In genomic region chr6:128437288-128437687, GRCm38 (mm10) we compare ENCODE assay signal across 9 mouse cellular contexts. TPM values are rescaled to one million over a fixed set of nuclear protein-coding genes. Genes with fewer than 3 reads are reported as not detected.
DNase-seq lines count a peak whose midpoint lies in the region; ATAC-seq lines count a peak whose summit lies in the region.
"Had no signal": no experiment of that assay in that cellular context is flagged by ENCODE, and none has a peak within 500 bp of the region (broad histone marks: within the 10 kb centered on the region; RNA-seq: fewer than 3 reads in every experiment).

No protein-coding gene starts in this region.

- peaks cover 32% of the 10 kb centered on the region for H3K4me1 ChIP-seq in kidney, embryonic 15.5 days
- H3K4me1 ChIP-seq in hindbrain, embryonic 16.5 days (ENCODE audit: control insufficient read depth, insufficient read depth, low read depth, low read length) = peaks cover 17% of the 10 kb centered on the region
- H3K4me1 ChIP-seq in midbrain, embryonic 16.5 days (ENCODE audit: control insufficient read depth, insufficient read depth, low read length) = peaks cover 17% of the 10 kb centered on the region

- H3K36me3 ChIP-seq in kidney, embryonic 15.5 days = peaks cover 43% of the 10 kb centered on the region
- H3K36me3 ChIP-seq in hindbrain, embryonic 16.5 days (ENCODE audit: control insufficient read depth, insufficient read depth, low read length) = peaks cover 32% of the 10 kb centered on the region
- peaks cover 31% of the 10 kb centered on the region for H3K36me3 ChIP-seq in midbrain, embryonic 16.5 days (ENCODE audit: control insufficient read depth, insufficient read depth, low read length)

- 2% methylated on average over 10 of the region's 10 CpGs for WGBS in kidney, embryonic 15.5 days
- WGBS in hindbrain, embryonic 16.5 days = 2% methylated on average over 10 of the region's 10 CpGs
- WGBS in midbrain, embryonic 16.5 days = 3% methylated on average over 10 of the region's 10 CpGs

- peak overlapping the region; percentile 70 for H3K4me2 ChIP-seq in kidney, embryonic 15.5 days
- H3K4me2 ChIP-seq in hindbrain, embryonic 16.5 days (ENCODE audit: low read length) = peak overlapping the region; percentile 82
- H3K4me2 ChIP-seq in midbrain, embryonic 16.5 days (ENCODE audit: low read length) = peak overlapping the region; percentile 87

- peak overlapping the region; percentile 61 for H3K4me3 ChIP-seq in kidney, embryonic 15.5 days (replicated peaks)
- H3K4me3 ChIP-seq in hindbrain, embryonic 16.5 days (ENCODE audit: low read length) = peak overlapping the region; percentile 90
- H3K4me3 ChIP-seq in midbrain, embryonic 16.5 days (ENCODE audit: low read depth, low read length) = peak overlapping the region; percentile 70

- peak overlapping the region; percentile 95 for H3K27ac ChIP-seq in kidney, embryonic 15.5 days
- peak overlapping the region; percentile 94 for H3K27ac ChIP-seq in hindbrain, embryonic 16.5 days (ENCODE audit: low read depth, low read length)
- H3K27ac ChIP-seq in midbrain, embryonic 16.5 days (ENCODE audit: low read length) = peak overlapping the region; percentile 89

- no peak for ATAC-seq in kidney, embryonic 15.5 days (replicated peaks; ENCODE audit: low FRiP score)
- no peak; the same call in 1 of the 2 replicates for ATAC-seq in hindbrain, embryonic 16.5 days
- ATAC-seq in midbrain, embryonic 16.5 days = no peak

- no peaks in the 10 kb centered on the region for H3K27me3 ChIP-seq in kidney, embryonic 15.5 days
- no peaks in the 10 kb centered on the region for H3K27me3 ChIP-seq in hindbrain, embryonic 16.5 days (replicated peaks; ENCODE audit: control insufficient read depth, insufficient read depth, low read length)
- H3K27me3 ChIP-seq in midbrain, embryonic 16.5 days (ENCODE audit: control insufficient read depth, insufficient read depth, low read depth, low read length) = no peaks in the 10 kb centered on the region

- H3K9ac ChIP-seq in kidney, embryonic 15.5 days = peak overlapping the region; percentile 92
- H3K9ac ChIP-seq in hindbrain, embryonic 16.5 days (ENCODE audit: low read depth, low read length) = peak overlapping the region; percentile 98
- peak overlapping the region; percentile 87 for H3K9ac ChIP-seq in midbrain, embryonic 16.5 days (ENCODE audit: low read depth, low read length)

- H3K9me3 ChIP-seq in kidney, embryonic 15.5 days (replicated peaks) = no peaks in the 10 kb centered on the region
- H3K9me3 ChIP-seq in hindbrain, embryonic 16.5 days (ENCODE audit: control insufficient read depth, low read length) = no peaks in the 10 kb centered on the region
- no peaks in the 10 kb centered on the region for H3K9me3 ChIP-seq in midbrain, embryonic 16.5 days (replicated peaks; ENCODE audit: control insufficient read depth, low read length, poor library complexity, severe bottlenecking)

- intact Hi-C loops in left cerebral cortex, postnatal 36 days (cut with DNase I) = loop anchor here (5.0 kb wide), 1 partner anchor 40 kb away; no protein-coding TSS in a partner anchor

- no peak for DNase-seq in kidney, postnatal 25 days
- peak; percentile 8 for DNase-seq in c-Kit-positive CD71-negative TER-119-negative erythroid progenitor cells, embryonic 14.5 days (ENCODE audit: low read depth)
- DNase-seq in left cerebral cortex, adult 18-20 months (ENCODE audit: low spot score in 2 of 2) = no peak
- DNase-seq in spleen, adult 12 weeks (ENCODE audit: low spot score) = no peak
- no peak for DNase-seq in left cerebral cortex, postnatal 36 days (ENCODE audit: low spot score in 2 of 2)
- DNase-seq: layer of hippocampus, adult 9-11 months had no signal

RNA-seq across cellular contexts. Expression of gene Fkbp4, which starts 1.2 kb away (rescaled TPM):
- 521 and 534 TPM in 2 replicates for polyA plus RNA-seq in kidney, embryonic 15.5 days (2015; fragmentation: Nextera tagmentation; extraction: Ambion mirVana)
- 341 and 344 TPM in 2 replicates for polyA plus RNA-seq in hindbrain, embryonic 16.5 days (2015; fragmentation: Nextera tagmentation; extraction: Ambion mirVana)
- 357 and 394 TPM in 2 replicates for polyA plus RNA-seq in midbrain, embryonic 16.5 days (2015; fragmentation: Nextera tagmentation; extraction: Ambion mirVana)
- total RNA-seq in left cerebral cortex, adult 18-20 months (2021) = 100 to 1,000 TPM; 124 to 128 TPM
- total RNA-seq in left cerebral cortex, postnatal 36 days (2021) = 100 to 1,000 TPM; 115 to 118 TPM

RNA-seq across cellular contexts. Expression of gene Itfg2, which starts 12.6 kb away (rescaled TPM):
- 30.5 and 35.9 TPM in 2 replicates for polyA plus RNA-seq in kidney, embryonic 15.5 days (2015; fragmentation: Nextera tagmentation; extraction: Ambion mirVana)
- polyA plus RNA-seq in hindbrain, embryonic 16.5 days (2015; fragmentation: Nextera tagmentation; extraction: Ambion mirVana) = 35.7 and 46.9 TPM in 2 replicates
- polyA plus RNA-seq in midbrain, embryonic 16.5 days (2015; fragmentation: Nextera tagmentation; extraction: Ambion mirVana) = 46.4 and 48.8 TPM in 2 replicates
- total RNA-seq in left cerebral cortex, adult 18-20 months (2021) = 10 to 100 TPM; 24.1 to 25.0 TPM
- total RNA-seq in left cerebral cortex, postnatal 36 days (2021) = 10 to 100 TPM; 29.7 to 30.7 TPM

RNA-seq across cellular contexts. Expression of gene Nrip2, which starts 38.2 kb away (rescaled TPM):
- polyA plus RNA-seq in kidney, embryonic 15.5 days (2015; fragmentation: Nextera tagmentation; extraction: Ambion mirVana) = 18.8 and 20.1 TPM in 2 replicates
- polyA plus RNA-seq in hindbrain, embryonic 16.5 days (2015; fragmentation: Nextera tagmentation; extraction: Ambion mirVana) = 11.0 and 11.3 TPM in 2 replicates
- polyA plus RNA-seq in midbrain, embryonic 16.5 days (2015; fragmentation: Nextera tagmentation; extraction: Ambion mirVana) = 10.7 and 13.6 TPM in 2 replicates
- 10 to 100 TPM; 10.5 to 11.7 TPM for total RNA-seq in left cerebral cortex, adult 18-20 months (2021)
- 10 to 100 TPM in 1 of 2 experiments, 1 to 10 TPM in 1; 9.4 to 11.9 TPM for total RNA-seq in left cerebral cortex, postnatal 36 days (2021)
